Mouse (Mus musculus): ENCODE results near the gene Rab29.
A peak's percentile ranks its signal among the peaks of the same experiment; 100 is the strongest.
"Not testable (repeated sequence)": the region's sequence is repeated elsewhere in the genome, so short reads cannot be mapped to it uniquely, and the experiment has no call there.

Gene Rab29

DNA sequence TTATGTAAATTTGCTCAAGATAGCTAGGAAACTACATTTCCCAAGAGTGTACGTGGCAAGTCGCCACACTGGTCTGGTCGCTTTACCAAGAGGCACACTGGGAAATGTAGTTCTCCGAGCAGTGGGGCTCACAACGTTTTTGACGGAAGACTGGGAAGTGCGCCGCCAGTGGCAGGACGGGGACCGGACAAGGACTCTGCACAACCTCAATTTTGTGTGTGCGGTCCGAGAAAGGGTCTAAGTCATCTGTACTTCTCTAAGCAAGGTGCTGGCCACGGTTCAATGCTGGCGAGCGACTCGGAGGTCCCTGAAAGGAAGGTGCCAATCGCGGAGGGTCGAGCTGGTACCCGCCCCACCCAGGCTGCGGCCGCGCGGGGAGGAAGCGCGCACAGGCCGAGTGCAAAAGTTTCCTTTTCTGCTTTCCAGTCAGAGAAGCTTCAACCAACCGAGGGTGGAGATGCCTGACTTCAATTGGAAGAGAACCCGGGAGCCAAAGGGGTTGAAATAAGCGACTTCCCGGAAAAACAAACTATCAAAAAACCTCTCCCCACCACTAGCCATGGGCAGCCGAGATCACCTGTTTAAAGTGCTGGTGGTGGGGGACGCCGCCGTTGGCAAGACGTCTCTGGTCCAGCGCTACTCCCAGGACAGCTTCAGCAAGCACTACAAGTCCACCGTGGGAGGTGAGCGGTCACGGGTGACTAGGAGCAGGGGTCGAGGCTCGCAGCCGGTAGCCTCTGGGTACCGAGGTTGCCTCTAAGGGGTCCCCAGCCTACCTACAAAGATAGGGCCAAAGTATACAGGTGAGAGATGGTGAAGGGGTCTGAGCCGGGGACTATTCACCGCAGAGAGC is at the start of gene Rab29:
Gene Rab29, plus strand, starts transcription at position 132 of the 853 bp plus-strand sequence.
- peak; percentile 97 for DNase-seq (ENCODE audit: low spot score)

DNA sequence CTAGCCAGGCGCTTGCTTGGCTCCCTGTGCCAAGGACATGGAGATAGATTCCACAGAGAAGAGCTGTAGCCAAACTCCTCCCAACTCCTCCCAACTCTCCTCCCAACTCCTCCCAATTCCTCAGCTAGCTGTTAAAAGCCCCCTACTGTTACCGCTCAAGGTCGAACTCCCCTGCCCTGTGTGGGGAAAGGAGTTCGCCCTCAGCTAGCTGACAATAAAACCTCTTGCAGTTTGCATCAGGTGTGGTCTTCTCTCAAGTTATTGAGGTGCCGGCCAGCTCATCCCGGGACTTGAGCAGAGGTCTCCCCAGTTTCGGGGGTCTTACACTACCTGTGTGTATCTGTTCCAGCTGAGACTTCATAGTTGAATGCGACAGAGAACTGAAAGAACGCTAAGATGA is 46.7 kb upstream of the Rab29 start:
- not testable (repeated sequence) for DNase-seq (ENCODE audit: low spot score)

DNA sequence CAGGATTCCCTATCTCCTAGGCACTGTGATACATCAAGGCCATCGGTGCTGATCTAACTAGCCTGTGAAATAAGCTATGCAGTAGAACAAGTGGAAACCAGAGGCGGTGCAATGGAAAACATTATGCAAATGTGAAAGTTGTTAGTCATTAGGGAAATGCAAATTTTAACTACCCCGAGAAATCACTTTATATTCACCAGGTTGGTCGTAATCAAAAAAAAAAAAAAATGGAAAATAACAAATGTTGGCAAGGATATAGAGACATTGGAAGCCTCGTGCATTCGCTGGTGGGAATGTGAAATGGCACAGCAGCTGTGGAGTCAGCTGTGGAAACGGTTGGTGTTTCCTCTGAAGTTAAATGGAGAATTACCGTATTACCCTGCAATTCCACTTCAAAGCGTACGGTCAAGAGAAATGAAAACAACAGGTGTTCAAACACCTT is 46.1 kb upstream of the Rab29 start:
- DNase-seq (ENCODE audit: low spot score) = no peak

DNA sequence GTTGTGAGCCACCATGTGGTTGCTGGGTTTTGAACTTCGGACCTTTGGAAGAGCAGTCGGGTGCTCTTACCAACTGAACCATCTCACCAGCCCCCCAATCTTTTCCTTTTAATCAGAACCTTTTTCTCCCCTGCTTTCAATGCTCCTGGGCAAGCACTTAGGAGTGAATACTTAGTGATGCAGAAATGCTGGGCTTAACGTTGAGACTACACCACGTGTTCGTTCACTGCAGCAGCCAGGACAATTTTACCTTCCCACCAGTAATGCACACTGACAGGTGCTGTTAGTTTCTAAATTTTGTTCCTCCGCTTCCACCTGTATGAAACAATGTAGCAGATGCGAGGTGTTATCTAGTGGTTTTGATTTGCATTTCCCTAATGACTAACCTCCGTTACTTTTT is 44.7 kb upstream of the Rab29 start:
- no peak for DNase-seq (ENCODE audit: low spot score)

DNA sequence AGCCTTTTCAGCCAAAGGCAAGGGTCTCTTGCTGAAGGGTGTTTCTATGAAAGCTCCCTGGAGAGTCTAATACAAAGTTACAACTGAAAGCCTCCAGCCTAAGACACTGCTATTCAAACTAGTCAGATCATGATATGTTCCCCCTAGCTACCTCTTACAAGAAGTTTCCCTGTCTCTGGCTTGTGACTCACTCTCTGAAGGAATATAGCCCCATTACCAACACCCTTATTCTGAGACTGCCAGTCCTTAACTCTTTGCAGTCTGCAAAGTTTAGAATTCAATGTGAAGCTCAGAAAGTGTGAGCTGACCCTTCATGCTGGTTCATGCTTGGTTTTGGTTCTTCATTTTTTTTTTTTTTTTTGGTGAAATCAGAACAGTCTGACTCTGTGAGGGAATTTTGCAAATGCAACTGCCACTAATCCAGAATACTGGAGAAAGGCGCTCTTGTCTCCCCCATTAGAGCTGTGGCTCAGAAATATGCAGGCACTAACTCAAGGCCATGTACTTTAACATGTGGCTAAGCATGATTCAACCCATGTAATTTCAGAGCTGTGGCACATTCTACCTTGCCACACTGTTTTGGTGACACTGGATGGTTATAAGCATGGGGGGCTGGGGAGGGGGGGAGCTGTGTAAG is 44.0 kb upstream of the Rab29 start:
- no peak for DNase-seq (ENCODE audit: low spot score)

DNA sequence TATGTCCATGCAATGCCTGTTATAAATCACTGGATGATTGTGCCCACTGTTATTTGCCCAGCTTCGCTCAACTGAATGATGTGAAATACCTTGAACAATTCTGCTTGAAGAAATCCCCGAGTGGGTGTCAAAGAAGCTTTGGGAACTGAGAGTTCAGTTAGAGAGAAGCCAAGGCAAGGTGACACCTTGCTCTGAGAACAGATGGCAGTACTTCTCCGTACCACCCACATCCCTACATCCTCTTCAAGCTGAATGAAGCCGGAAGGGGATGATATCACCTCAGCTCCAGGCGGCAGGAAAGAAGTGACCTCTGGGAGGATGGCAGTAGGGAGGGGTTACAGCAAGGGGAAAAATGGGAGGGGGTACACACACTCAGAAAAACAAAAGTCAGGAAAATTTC is 43.5 kb upstream of the Rab29 start:
- no peak for DNase-seq (ENCODE audit: low spot score)

DNA sequence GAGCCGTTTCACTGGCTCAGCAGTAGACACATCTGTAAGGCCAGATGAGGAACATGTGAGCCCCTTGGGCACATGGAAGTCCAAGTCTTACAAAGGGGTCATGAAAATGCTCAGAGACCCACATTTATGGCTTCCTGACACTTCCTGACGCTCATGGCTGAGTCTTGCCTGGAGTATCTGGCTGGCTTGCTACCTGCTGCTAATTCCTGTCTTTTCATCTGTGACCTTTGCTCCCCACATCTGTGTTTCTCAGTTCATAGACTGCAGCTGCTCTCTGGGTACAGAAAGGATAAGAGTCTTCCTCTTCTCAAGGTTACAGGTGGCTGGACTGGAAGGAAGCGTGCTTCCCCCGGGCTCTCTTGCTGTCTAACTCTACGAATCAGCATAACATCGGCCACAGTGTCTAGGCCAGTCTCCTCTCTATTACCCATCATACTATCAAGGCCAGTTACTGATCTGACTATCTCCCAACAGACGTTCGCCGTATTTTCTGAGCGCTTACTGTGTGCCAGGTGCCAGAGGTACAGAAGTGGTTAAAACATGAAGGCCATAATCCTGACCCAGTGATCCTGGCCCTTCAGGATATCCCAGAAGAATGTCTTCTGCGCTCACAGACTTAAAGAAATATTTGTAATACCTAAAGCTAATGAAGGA is 42.4 kb upstream of the Rab29 start:
- no peak for DNase-seq (ENCODE audit: low spot score)

DNA sequence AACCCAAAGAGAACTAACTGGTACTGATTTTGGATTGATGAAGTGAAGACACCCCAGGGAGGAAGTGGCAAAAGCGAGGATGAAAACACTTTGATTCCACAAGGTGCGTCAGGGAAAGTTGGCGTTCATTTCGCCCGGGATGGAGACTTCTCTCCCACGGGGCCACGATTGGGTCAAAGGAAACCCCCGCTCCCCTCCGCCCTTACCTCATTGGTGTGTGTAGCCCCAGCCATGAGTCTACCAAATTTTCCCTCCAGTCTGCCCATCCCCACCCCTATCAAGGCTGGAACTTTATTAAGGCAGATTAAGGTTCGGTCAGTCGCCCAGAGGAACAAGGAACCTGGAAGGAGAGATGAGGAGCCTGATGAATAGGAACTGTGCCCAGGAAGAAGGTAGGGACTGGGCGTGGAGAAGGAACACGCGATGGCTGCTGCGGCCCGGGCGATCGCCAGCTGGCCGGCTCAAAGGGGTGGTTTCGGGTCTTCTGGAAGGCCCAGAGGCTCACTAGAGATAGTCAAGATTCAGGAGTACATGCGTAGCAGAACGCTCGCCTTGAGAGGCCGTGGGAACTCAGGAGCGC is 39.7 kb upstream of the Rab29 start, which contains the start of gene Slc41a1:
Gene Slc41a1, plus strand, starts transcription at position 287 of the 580 bp plus-strand sequence.
- no peak for DNase-seq (ENCODE audit: low spot score)

DNA sequence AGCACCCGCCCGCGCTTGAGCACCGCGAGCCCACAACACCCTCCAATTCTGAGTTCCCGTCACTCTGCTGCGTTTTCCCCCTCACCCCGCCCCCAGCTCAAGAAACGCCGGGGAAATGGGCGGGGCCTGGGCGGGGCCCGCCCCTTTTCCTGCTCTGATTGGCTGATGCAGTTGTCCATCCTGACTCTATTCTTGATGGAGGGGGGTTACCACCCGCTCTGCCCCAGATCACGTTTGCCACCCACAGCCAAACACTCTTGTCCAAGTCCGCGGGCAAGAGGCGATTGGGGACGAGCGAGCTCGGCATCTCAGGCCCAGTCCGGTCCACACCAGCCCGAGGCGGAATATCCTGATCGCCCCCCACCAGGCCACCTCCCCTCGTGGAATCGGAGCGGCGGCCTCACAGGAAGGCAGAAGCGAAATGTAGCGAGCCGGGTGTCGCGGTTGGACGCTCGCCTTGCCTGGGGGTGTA is 39.2 kb upstream of the Rab29 start:
- peak; percentile 87 for DNase-seq (ENCODE audit: low spot score)

DNA sequence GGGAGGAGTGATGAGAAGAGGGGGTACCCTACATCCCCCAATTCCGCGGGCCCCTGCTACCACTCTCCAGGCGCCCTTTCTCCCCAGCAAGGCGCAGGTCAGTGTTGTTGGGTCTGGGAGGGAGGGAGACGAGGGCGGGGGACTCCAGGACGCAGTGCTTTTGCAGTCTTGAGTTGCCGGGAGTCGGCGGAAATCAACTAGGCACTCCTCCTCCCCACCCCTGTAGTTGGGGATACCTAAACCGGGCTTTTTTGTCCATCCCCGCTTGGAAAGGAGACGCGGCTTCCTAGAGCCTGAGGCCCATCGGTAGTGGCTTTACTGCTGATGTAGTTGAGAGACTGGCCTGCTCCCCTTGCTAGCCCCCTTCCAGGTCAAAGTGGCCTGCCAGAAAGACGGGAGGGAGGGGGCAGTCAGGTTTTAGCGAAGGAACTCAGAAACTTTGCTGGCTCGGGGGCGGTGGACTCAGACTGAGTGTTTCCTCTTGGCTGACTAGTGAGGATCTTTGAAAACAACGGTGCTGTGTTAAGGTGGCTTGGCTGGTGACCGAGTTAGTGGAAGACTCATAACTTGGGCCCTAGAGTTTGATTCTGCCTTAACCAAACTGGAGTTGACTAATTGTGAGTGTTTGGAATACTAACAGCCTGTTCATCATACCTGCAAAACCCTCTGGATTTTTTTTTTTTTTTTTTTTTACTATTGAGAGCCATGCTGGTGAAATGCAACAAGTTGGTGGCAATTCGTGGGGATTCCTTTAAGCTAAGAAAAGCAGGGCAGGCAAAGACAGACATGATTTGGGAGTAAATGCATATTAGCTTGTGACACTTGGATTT is 38.5 kb upstream of the Rab29 start:
- peak; percentile 58 for DNase-seq (ENCODE audit: low spot score)

DNA sequence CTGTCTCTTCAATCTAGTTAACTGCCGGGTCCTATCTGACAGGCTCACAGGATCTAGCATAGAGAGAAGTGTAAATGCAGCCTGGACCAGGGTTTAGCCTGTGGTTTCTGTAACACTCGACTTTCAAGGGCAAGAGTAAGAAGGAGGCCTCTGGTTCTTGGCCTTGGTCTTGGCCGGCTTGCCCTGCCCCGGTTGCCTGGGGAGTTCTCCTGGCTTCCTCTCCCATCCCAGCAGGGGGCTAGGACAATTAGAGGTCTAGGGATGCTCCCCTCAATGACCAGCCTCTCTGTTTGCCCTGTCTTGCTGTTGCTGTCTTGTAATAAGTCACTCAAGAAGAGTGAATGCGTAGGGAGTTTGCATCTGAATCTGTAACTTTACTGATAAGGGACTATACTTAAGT is 37.7 kb upstream of the Rab29 start:
- DNase-seq (ENCODE audit: low spot score) = no peak

DNA sequence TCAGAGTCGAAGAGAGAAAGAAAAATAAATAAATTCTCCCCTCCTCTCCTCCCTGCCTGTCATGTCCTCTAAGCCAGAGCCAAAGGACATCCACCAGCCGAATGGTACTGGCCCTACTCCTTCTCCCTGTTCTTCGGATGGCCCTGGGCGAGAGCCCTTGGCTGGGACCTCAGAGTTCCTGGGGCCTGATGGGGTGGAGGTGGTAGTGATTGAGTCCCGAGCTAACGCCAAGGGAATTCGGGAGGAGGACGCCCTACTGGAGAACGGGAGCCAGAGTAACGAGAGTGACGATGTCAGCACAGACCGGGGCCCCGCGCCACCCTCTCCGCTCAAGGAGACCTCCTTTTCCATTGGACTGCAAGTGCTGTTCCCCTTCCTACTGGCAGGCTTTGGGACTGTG is 36.5 kb upstream of the Rab29 start:
- DNase-seq (ENCODE audit: low spot score) = no peak

DNA sequence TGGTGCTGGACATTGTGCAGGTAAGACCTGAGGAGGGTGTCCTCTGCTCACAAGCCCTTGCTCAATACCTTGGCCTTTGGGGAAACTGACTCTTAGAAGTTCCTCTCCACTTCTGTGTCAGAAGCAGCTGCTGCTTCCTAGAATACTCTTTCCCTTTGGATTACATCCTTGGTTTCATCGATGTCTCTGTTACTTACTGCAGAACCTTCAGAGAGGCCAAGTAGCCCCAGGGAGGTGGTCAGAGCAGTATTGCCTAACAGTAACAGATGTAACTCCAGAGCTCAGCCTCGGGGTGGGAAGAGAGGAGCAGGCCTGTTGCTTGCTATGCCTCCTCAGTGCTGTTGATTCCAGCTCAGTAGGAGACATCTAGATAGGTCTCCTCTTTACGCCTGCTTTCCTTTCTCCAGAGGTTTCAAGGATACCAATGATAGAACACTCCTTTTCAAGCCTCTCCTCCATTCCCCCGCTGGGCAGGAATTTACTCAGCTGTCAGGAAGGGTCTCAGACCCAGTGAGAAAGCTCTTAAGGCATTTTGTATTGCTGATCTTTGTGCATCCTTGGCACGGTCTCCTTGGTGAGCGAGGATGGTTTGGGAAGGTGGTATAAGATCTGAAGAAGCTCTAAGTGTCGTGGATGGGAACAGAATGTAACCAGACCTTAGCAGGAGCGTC is 35.9 kb upstream of the Rab29 start:
- DNase-seq (ENCODE audit: low spot score) = no peak

DNA sequence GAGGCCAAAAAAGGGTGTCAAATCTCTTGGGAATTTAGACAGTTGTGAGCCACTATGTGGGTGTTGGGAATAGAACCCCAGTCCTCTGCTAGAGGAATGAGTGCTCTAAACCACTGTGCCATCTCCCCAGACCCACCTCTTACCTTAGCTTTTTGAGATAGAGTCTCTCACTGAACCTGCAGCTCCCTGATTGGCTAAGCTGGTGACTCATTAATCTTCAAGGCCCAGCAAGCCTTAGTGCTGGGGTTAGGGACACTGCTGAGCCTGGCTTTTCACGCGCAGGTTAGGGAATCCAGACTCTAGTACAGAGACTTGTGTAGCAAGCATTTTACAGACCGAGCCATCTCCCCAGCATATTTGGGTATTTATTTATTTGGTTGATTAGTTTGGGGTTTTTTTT is 30.0 kb upstream of the Rab29 start:
- no peak for DNase-seq (ENCODE audit: low spot score)

DNA sequence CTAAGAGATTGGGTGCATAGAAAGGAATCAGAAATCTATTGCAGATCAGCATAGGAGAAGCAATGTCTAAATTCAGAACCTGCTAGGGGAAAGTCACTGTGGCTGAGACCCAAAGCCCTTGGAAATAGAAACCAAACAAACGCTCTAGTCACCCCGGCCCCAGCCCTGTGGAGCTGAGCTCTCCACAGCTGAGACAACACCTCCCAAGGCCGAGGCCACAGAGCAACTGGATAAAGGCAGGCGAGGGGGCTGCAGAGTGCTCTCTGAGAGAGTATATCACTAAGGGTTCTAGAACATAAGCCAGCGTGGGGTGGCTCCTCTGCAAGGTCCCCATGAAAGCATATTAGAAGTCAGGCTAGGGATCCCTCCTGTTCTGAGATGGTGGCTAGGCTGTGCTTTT is 28.5 kb upstream of the Rab29 start:
- DNase-seq (ENCODE audit: low spot score) = no peak

DNA sequence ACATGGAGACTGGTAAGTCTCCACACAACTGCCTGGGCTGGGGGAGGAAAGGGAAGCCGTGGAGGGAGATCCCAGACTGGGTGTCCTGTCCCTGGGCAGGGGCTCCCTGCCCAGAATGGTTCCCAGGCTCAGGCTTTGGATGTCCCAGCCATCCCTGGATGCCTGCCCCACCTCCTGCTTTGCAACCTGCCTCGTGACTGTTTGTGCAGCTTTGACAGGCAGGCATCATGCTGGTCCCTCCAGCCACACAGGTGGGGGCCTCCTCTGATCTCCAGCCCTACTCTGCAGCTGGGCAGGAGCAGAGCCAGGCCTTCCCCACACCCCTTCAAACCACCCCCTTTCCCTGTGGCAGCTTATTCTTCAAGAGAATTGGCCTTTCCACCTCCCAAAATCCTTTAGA is 27.7 kb upstream of the Rab29 start:
- no peak for DNase-seq (ENCODE audit: low spot score)

DNA sequence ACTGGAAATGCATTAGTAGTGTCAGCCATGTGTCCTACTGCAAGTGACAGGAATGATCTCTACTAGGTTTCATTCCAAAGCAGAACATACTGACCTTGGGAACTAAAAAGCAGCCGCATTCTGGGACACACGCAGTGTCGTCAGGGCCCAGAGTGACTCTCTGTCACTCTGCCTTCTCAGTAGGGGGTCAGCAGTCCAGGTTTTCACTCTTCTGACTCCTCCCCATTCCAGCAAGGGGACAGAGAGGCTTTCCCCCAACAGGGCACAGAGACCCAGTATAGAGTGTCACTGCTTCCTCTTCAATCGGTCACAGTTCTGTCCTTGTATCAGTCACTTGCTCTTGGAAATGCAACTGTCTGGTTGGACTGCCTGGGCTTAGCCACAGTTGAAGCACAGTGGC is 24.8 kb upstream of the Rab29 start:
- no peak for DNase-seq (ENCODE audit: low spot score)

DNA sequence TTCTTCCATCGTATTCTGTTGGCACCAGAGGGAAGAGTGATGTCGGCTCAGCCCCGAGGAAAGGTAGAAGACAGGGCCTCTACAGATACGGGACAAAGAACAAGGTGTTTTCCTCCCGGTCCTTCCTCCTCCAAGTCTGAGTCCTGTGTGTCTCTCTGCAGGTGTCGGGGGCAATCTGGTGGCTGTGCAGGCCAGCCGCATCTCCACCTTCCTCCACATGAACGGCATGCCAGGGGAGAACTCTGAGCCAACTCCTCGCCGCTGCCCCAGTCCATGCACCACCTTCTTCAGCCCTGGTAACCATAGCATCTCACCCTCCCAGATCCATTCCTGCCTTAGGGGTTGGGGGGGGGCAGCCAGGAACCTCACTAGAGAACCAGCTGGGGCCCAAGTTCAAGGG is 23.3 kb upstream of the Rab29 start:
- no peak for DNase-seq (ENCODE audit: low spot score)

DNA sequence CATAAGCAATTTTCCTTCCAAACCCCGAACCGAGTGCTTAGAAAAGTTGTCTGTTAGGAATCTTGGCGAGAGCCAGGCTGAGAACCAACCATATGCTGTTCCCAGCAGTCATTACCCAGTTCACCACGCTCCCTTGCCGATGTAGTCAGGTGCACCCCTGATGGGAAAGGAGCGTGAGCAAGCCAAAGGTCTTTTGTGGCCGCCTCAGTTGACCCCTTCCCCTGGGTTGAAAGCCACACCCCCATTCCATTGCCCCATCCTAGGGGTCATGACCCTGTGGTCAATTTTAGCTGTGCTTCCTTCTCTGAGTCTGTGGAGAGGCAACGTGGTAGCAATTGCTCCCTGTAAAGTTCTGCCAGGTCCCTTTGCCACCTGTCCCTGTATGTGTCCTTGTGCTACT is 22.1 kb upstream of the Rab29 start:
- no peak for DNase-seq (ENCODE audit: low spot score)

DNA sequence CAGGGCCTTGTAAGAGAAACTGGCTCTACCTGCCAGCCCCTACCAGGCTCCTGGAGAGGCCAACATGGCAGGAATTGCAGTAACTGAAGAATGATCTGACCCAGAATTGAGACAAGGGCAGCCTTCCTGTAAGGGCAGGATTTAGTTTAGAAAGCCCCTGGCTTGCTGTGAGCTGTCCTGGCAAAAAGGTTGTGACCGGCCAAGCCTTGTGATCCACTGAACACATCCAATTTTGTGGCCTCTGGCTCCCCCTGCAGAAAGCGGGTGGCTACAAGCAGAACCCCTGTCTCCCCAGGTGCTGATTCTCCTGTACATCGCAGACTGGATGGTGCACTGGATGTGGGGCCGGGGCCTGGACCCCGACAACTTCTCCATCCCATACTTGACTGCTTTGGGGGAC is 20.8 kb upstream of the Rab29 start:
- DNase-seq (ENCODE audit: low spot score) = peak; percentile 49

DNA sequence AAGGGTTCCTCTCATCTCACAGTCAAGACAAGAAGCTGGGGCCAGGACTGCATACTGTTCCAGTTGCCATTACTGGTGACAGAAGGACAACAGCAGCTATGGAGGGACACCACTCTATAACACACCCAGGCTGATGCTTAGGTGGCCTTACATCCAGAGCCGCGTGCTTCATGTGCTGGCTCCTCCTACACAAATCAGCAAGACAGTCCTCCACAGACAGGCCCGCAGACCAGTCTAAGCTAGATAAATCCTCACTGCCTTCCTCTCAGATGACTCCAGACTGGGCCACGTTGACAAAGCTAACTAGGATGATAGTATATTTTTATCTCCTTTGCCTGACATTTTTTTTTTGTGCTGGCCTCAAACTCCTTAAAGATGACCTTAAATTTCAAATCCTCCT is 5.2 kb upstream of the Rab29 start:
- no peak for DNase-seq (ENCODE audit: low spot score)
